Mouse (Mus musculus) c-Kit-negative CD71-positive TER-119-positive erythroid progenitor cells, embryonic 14.5 days (primary cell): ENCODE measurements around the gene Usp47.
"Not testable (repeated sequence)": the region's sequence is repeated elsewhere in the genome, so short reads cannot be mapped to it uniquely, and the experiment has no call there.

Source experiments
- DNase-seq: peaks from one replicate; pipeline ENCODE4 v3.0.0-alpha.2; 2013; ENCODE audit warnings: low read depth, low spot score

The Usp47 gene

GRCm38 (mm10) chr7:112040271-112040670, 17.0 kb downstream of the Usp47 start:
- DNase-seq, result no peak

DNA sequence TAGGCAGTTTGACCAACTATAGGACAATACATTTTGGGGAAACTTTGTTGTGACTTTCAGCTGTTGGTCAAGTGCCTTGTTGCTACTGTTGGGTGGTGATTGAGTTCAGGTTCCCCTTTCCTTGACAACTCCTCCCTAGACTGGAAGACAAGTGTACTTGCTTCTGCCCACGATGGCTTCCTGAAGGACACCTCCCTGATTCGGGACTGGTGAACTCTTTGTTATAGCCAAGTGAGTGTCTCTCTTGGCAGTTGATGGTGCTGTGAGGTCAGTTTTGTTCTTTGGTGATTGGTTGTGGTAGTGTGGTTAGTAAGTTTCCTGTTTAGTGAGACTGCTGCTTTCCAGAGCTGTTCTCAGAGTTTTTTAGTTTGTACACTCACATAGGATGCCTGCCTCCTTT, 19.5 kb downstream of the Usp47 start:
- no peak for DNase-seq

DNA sequence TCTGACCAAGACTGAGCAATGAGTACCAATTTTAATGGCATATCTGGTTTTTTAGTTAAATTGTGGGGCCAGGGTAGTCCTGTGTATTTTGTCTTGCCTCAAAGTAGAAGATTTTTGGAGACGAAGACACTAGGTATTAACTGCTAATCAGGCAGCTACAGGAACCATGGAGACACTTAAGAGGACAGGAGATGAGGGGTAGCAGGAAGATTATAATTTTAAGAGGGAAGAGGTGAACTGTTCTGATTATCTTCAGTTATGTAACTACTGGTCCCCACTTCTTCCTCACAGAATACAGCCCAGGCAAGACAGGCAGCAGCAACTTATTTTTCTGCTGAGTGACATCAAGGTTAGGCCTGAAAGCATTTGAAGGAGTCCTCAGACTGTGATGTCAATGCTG, 21.9 kb downstream of the Usp47 start:
- DNase-seq, result no peak

DNA sequence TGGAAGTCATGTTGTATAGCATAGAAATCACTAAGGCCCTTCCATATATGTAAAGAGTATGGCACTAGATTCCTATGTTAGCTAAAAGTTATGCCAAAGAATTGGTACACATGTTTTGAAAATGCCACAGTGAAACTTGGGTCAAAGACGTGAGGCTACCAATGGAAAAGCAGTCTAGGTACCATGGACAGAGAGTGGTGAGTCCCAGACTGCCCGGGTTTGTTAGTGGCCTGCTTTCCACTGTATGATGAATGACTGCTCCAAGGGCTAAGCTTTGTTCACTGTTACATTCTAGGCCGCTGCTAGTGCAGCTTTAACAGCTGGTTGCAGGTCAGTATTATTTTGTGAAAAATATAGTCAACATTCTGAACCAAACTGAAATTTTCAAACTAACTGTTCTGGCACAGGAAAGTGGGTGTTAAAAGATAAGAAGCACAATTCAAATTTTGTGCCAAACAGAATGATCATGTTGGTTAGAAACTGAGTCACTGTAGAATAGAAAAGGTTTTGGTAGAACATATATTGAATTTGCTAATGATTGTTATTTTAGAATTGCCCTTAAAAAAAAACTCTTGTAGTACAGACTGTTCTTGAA, 22.6 kb downstream of the Usp47 start:
- DNase-seq, result no peak

DNA sequence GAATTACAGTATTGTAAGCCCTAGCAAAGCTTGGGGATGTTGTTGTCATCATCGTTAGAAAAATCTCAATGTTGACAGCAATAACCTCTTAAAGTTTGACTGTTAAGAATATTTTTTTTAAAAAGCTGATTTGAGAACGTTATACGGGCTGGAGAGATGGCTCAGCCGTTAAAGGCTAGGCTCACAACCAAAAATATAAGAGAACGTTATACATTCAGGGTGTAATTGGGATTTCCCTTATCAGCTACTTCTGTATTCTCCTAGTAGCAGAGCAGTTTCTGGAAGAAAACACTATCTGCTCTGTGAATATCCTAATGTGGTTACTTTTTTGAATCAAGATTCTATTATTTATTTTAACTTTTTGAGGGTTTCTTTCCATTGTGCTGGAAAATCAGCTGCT, 25.3 kb downstream of the Usp47 start:
- no peak for DNase-seq

GRCm38 (mm10) chr7:112053667-112054066, 30.4 kb downstream of the Usp47 start:
- no peak for DNase-seq

DNA sequence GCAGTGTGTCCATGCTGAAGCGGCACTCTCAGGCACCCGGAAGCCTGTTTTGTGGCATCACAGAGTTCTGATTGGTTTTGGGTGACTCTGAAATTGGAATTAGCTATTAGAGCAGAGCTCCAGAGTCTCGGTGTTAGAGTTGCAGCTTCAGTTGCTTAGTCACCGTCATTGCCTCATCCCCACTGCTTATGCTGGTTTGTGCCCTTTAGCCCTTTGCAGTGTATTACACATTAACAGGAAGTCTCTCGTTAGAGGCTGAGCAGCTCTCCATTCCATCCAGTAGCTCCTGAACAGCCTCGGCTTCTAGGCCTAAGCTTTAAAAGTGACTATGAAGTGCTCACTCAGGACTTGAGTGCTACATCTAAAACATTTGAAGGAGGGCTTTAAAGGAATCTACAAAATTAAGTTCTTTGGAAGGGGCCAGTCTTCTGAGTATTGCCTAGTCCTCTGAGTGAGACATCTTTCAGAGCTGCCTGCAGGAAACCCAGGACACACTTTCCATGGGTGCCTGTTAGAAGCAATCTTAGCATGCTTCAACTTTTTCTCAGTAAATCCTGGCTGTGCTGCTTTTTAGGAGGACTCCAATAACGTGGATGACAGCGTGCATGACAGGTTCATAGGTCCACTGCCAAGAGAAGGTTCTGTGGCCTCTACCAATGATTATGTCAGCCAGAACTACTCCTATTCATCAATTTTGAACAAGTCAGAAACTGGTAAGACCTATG, 32.8 kb downstream of the Usp47 start:
- no peak for DNase-seq

DNA sequence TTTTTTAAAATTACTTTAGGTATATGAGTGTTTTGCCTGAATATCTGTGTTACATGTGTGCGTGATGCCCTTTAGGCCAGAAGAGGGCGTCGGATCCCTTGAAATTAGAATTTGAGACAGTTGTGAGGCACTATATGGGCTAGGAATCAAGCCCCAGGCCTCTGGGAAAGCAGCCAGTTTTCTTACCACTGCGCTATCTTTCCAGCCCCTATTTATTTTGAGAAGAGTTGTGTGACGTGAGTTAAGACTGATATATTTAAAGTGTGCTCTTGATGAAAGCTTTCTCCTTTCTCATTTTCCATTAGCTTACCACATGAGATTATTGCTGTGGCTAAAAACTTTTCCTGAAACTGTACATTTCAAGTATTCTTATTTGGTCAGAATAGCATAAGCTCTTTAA, 51.6 kb downstream of the Usp47 start:
- DNase-seq, result no peak

- DNase-seq, result no peak
Measured at GRCm38 (mm10) chr7:112082636-112083035, 59.3 kb downstream of the Usp47 start.

GRCm38 (mm10) chr7:112084222-112084621, 60.9 kb downstream of the Usp47 start:
- DNase-seq, result no peak

DNA sequence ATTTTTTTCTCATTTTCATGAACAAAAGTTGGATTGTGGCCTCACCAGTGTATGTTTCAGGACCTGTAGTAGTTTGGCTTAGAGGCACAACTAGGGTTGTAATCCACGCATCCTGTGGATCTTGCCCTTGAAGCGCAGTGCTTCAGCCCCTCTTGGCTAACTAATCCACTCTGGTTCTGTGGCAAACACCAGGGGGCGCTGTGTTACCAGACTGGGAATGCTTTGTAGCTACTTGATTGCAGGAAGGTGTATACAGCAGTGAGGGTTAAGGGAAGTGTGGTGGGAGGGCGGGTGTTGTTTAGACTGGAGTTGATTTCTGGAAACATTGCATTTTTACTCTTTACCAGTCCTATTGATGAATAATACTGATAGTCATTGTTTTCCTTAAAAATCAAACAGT, 61.8 kb downstream of the Usp47 start:
- peak; percentile 59 for DNase-seq

DNA sequence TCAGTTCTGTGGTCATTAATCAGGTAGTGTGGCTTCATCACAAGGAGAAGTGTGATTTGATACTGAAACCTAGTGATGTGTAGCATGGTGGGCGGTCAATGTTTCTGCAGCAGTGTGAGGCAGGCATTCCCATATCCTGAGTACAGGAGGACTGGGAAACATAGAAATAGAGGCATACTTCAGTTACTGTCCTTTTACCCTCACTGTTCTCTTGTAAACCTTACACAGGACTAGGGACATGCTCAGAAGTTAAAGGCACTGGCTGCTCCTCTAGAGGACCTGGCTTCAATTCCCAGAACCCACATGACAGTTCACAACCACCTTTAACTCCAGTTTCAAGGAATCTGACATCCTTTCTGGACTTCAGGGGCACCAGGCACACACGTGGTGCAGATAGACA, 62.9 kb downstream of the Usp47 start:
- DNase-seq, result no peak

GRCm38 (mm10) chr7:112094923-112095322, 71.6 kb downstream of the Usp47 start:
- DNase-seq, result not testable (repeated sequence)

GRCm38 (mm10) chr7:112100887-112101286, 77.6 kb downstream of the Usp47 start:
- DNase-seq, result no peak

DNA sequence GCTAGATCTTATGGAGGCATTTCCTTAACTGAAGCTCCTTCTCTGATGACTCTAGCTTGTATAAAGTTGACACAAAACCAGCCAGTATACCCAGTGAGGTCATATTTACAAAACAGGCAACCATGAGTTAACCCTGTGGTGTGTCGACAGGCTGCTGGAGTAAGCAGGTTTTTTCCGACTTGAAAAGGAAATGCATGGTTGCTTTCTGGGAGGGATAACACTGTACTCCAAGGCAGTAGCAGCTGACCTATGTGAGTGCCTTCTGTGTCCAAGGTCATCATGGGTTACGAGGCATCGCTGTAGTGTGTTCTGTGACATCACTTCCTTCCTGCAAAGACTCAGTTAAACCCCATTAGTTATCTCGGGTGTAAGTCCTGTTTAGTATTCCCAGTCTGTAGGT, 79.6 kb downstream of the Usp47 start:
- no peak for DNase-seq

- DNase-seq, result no peak
Measured at GRCm38 (mm10) chr7:112103816-112104215, 80.5 kb downstream of the Usp47 start.

DNA sequence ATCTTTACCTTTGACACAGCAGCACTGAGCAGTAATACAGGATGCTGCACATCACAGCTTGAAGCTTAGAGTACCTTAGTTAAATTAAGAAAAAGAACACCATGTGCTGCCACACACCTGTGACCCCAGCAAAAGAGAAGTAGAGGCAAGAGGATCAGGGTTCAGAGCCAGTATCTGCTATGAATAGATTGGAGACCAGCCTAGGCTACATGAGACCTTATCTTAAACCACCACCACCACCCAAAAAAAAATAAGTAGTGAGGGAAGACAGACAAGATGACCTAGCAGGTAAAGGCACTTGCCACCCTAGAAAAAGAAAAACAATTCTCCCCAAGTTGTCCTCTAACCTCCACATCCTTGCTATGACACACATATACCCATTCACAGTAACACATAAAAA, 85.5 kb downstream of the Usp47 start:
- DNase-seq, result no peak

- no peak for DNase-seq
Measured at GRCm38 (mm10) chr7:112110638-112111372, 87.5 kb downstream of the Usp47 start.

- no peak for DNase-seq
Measured at GRCm38 (mm10) chr7:112117501-112117900, 94.2 kb downstream of the Usp47 start.

DNA sequence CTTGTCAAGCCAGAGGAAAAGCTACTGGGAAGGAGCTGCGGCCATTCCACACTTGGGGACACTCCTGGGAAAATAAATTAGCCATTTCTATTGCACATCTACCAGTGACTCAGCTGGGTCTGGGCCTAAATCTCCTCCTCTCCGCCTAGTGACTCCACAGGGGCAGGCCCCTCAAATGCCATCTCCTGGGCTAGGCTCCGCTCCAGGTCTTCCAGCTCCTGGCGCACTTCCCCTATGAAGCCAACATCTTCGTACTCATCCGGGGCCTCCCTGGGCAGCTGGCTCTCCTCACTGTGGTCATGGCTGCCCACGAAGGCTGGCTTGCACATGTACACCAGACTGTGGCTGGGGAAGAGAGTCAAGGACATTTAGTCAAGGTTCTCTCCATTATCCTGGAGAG, 94.8 kb downstream of the Usp47 start:
- DNase-seq, result no peak

- DNase-seq, result no peak
Measured at GRCm38 (mm10) chr7:112119248-112119647, 95.9 kb downstream of the Usp47 start.

DNA sequence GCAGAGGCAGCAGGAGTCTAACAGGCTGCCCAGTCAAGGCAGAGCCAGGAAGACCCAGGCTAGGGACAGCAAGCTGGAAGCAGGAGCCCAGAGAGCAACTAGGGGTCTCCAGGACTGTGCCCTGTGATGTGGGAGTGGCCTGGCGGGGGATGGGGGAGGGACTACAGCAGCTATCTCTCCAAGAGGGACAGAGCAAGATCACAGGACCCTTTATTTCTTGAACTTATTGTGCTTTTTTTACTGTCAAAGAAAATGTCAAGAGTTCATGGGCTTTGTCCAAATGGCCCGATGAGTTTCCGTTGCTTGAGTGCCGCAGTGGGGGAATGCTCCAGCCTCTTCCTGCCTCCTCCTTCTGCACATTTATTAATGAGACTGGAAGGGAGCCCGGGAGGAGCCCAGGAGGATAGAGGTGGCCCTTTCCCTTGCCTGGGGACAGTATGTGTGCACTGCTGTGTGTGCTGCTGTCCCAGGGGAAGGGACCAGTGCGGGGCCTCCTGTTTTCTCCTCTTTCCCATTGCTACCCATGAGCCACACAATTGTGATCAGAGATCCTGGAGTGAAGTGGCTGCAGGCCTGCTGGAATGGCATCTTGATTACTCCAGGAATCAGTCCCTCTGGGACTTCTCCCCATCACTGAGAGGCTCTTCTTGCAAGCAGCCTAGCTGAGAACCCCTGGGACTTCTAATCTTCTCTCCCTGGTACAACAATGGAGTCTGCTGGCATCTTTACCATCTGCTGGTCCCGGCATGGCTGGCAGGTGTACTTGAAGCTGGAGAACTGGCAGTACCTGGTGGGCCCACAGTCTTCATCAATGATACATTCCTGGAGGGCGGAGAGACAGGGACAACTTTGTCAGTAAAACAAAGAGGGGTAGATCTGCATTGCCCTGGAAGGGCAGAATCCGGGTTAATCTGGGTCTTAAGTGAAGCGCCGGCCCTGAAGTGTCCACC, 97.8 kb downstream of the Usp47 start:
- DNase-seq, result no peak
